7 mouse cellular contexts compared by ENCODE assay signal in genomic region chr19:44266458-44266823, GRCm38 (mm10). TPM values are rescaled to one million over a fixed set of nuclear protein-coding genes. Genes with fewer than 3 reads are reported as not detected.
DNase-seq lines count a peak whose midpoint lies in the region; ATAC-seq and TF ChIP-seq lines count a peak whose summit lies in the region.

No protein-coding gene starts in this region.

- peak overlapping the region; percentile 70; the same call in 1 of the 2 replicates for H3K9ac ChIP-seq in limb, embryonic 14.5 days (ENCODE audit: low read depth, low read length, severe bottlenecking)
- H3K9ac ChIP-seq in stomach, embryonic 14.5 days (replicated peaks; ENCODE audit: low read depth, low read length): no peak overlapping the region

- peak overlapping the region; percentile 71 for H3K4me2 ChIP-seq in limb, embryonic 14.5 days (replicated peaks; ENCODE audit: low read depth, low read length, severe bottlenecking)
- H3K4me2 ChIP-seq in stomach, embryonic 14.5 days (replicated peaks; ENCODE audit: low read depth, low read length): peak overlapping the region; percentile 59

- 0 out of 2 replicates have a peak, but pooled peaks have one; percentile 41 for ATAC-seq in erythroblast, adult 5-6 weeks (replicated peaks; ENCODE audit: low FRiP score, poor library complexity, severe bottlenecking)
- ATAC-seq in limb, embryonic 14.5 days (ENCODE audit: low FRiP score, low read depth): peak; percentile 7; the same call in 1 of the 2 replicates
- peak; percentile 15; the same call in 1 of the 2 replicates for ATAC-seq in stomach, embryonic 14.5 days (ENCODE audit: insufficient number of reproducible peaks, insufficient read depth, low FRiP score, low read depth)

- no peaks in the 10 kb centered on the region for H3K9me3 ChIP-seq in limb, embryonic 14.5 days (ENCODE audit: control insufficient read depth, low read length)
- H3K9me3 ChIP-seq in stomach, embryonic 14.5 days (ENCODE audit: control insufficient read depth, low read depth, low read length): no peaks in the 10 kb centered on the region

- no peaks in the 10 kb centered on the region for H3K27me3 ChIP-seq in testis, adult 2 months (ENCODE audit: control insufficient read depth, insufficient read depth, low read length)
- no peaks in the 10 kb centered on the region for H3K27me3 ChIP-seq in limb, embryonic 14.5 days (ENCODE audit: control insufficient read depth, insufficient read depth, low read length)
- H3K27me3 ChIP-seq in stomach, embryonic 14.5 days (ENCODE audit: control insufficient read depth, insufficient read depth, low read length): no peaks in the 10 kb centered on the region

- H3K27ac ChIP-seq in testis, adult 2 months (ENCODE audit: control insufficient read depth, insufficient read depth, low read depth, low read length): no peak overlapping the region
- H3K27ac ChIP-seq in limb, embryonic 14.5 days (replicated peaks; ENCODE audit: low read depth, low read length): peak overlapping the region; percentile 92
- peak overlapping the region; percentile 96 for H3K27ac ChIP-seq in stomach, embryonic 14.5 days (ENCODE audit: low read length)

- H3K4me1 ChIP-seq in testis, adult 2 months (ENCODE audit: control insufficient read depth, insufficient read depth, low read length): peaks cover 5% of the 10 kb centered on the region
- peaks cover 8% of the 10 kb centered on the region; the same call in 1 of the 2 replicates for H3K4me1 ChIP-seq in limb, embryonic 14.5 days (ENCODE audit: control insufficient read depth, insufficient read depth, low read length)
- H3K4me1 ChIP-seq in stomach, embryonic 14.5 days (ENCODE audit: control insufficient read depth, insufficient read depth, low read length): peaks cover 10% of the 10 kb centered on the region; the same call in 1 of the 2 replicates

- no peaks in the 10 kb centered on the region for H3K36me3 ChIP-seq in testis, adult 2 months (ENCODE audit: control insufficient read depth, insufficient read depth, low read length)
- no peaks in the 10 kb centered on the region for H3K36me3 ChIP-seq in limb, embryonic 14.5 days (ENCODE audit: control insufficient read depth, insufficient read depth, low read length)
- no peaks in the 10 kb centered on the region for H3K36me3 ChIP-seq in stomach, embryonic 14.5 days (ENCODE audit: control insufficient read depth, insufficient read depth, low read length)

- intact Hi-C loops in left cerebral cortex, postnatal 10 days (cut with DNase I): loop anchor here (2.0 kb wide), 1 partner anchor 28 kb away; no protein-coding TSS in a partner anchor

- 9% methylated on average over 6 of the region's 6 CpGs for WGBS in limb, embryonic 14.5 days
- WGBS in stomach, embryonic 14.5 days: 4% methylated on average over 6 of the region's 6 CpGs

- H3K4me3 ChIP-seq in testis, adult 2 months (ENCODE audit: control insufficient read depth, low read depth, low read length): peak overlapping the region; percentile 57; the same call in 1 of the 2 replicates
- peak overlapping the region; percentile 55 for H3K4me3 ChIP-seq in limb, embryonic 14.5 days (replicated peaks; ENCODE audit: low read length)
- H3K4me3 ChIP-seq in stomach, embryonic 14.5 days (ENCODE audit: low read depth, low read length): peak overlapping the region; percentile 50

- TF ChIP-seq CTCF in testis, adult 2 months (IDR thresholded peaks at IDR 0.05; ENCODE audit: control insufficient read depth, insufficient read depth, insufficient replicate concordance, low read depth, low read length): no peak

- no peak for TF ChIP-seq POLR2A in testis, adult 2 months (IDR thresholded peaks at IDR 0.05; ENCODE audit: control insufficient read depth, low read depth, low read length)
- TF ChIP-seq POLR2A in limb, embryonic 14.5 days (IDR thresholded peaks at IDR 0.05; ENCODE audit: borderline replicate concordance, extremely low read depth, insufficient read depth, insufficient read length): no peak

- no peak for DNase-seq in testis, postnatal 10 days (ENCODE audit: low spot score)
- DNase-seq in limb, embryonic 14.5 days (ENCODE audit: low spot score): no peak
- DNase-seq in left cerebral cortex, postnatal 10 days (ENCODE audit: extremely low spot score in 1 of 2, low spot score in 2 of 2): no peak
- DNase-seq in cerebellum, adult 9-11 months: no peak

RNA-seq across cellular contexts. Expression of gene Scd2, which starts 27.0 kb away (rescaled TPM):
- 60.9 and 71.6 TPM in 2 replicates for polyA plus RNA-seq in testis, adult 2 months (2012; rRNA removed)
- total RNA-seq in erythroblast, adult 5-6 weeks (2015; ENCODE audit: low replicate concordance): 11.3 and 16.7 TPM in 2 replicates
- 17.3 and 20.9 TPM in 2 replicates for total RNA-seq in erythroblast, adult 5-6 weeks (2017; ENCODE audit: low replicate concordance)
- 274 and 383 TPM in 2 replicates for polyA plus RNA-seq in limb, embryonic 14.5 days (2012; rRNA removed)
- 216 and 218 TPM in 2 replicates for polyA plus RNA-seq in limb, embryonic 14.5 days (2014; fragmentation: Nextera tagmentation; extraction: Ambion mirVana)
- 237 and 282 TPM in 2 replicates for polyA plus RNA-seq in stomach, embryonic 14.5 days (2014; fragmentation: Nextera tagmentation; extraction: Ambion mirVana)
- 100 to 1,000 TPM; 603 to 619 TPM for total RNA-seq in left cerebral cortex, postnatal 10 days (2021)
